Mouse (Mus musculus) embryonic fibroblast, embryonic 13.5 days (primary cell): ENCODE data around the gene Zfp282. TPM values are rescaled to one million over a fixed set of nuclear protein-coding genes. Genes with fewer than 3 reads are reported as not detected.
"Not testable (repeated sequence)": the region's sequence is repeated elsewhere in the genome, so short reads cannot be mapped to it uniquely, and the experiment has no call there.

Experiments used
- H3K27ac ChIP-seq: 2 replicates; pipeline ENCODE4 v1.5.1; 2012; ENCODE audit warnings: low read length, control low read depth, inconsistent platforms; ENCODE audit not compliant: insufficient read depth
- H3K4me1 ChIP-seq: 2 replicates; pipeline ENCODE4 v1.6.1; 2011; ENCODE audit warnings: low read length; ENCODE audit not compliant: control insufficient read depth, insufficient read depth
- H3K4me3 ChIP-seq: 2 replicates; pipeline ENCODE4 v1.5.1; 2011; ENCODE audit warnings: mild to moderate bottlenecking, control low read depth, low read length; ENCODE audit not compliant: insufficient read depth
- CTCF ChIP-seq: IDR thresholded peaks from 2 replicates; pipeline ENCODE4 v1.5.1; 2011; ENCODE audit warnings: mild to moderate bottlenecking, control low read depth, low read length, moderate library complexity, borderline replicate concordance; ENCODE audit not compliant: insufficient read depth
- POLR2A ChIP-seq: IDR thresholded peaks from 2 replicates; pipeline ENCODE4 v1.6.1; 2011; ENCODE audit warnings: low read depth, mild to moderate bottlenecking, control low read depth, low read length, moderate library complexity
- polyA plus RNA-seq: library from polyadenylated mRNA; stranded (reverse); fragments of >200 nt; gene quantifications from 2 replicates; pipeline ENCODE4 v1.2.4, GENCODE M21; 2011; ENCODE audit warnings: low read depth; ENCODE audit not compliant: missing spikeins, insufficient read length

Zfp282 gene
- polyA plus RNA-seq, 1 experiment = 9.6 TPM

DNA sequence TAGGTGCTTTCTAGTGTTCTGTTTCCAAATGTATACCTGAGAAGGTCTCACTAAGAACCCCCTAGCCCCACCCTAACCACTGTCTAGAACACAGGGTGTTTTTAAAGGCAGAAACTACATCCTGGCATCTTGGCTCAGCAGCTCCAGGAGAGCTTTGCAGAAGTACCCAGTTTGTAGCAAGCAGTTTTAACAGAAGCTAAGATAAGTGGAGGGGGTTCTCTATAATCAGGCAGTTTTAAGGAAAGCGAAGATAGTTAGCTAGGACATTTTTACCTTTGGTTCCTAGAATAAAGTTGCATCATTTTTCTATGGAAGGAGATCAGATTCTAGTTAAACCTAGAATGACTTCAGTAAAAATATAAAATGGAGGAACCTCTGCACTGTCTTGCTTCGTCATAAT, 35.2 kb upstream of the Zfp282 start:
- Histone ChIP-seq H3K27ac (no peak overlapping the region), H3K4me1 (no peaks in the 10 kb centered on the region; the same call in 1 of the 2 replicates), H3K4me3 (no peak overlapping the region)
- TF ChIP-seq POLR2A (no peak), CTCF (no peak)

DNA sequence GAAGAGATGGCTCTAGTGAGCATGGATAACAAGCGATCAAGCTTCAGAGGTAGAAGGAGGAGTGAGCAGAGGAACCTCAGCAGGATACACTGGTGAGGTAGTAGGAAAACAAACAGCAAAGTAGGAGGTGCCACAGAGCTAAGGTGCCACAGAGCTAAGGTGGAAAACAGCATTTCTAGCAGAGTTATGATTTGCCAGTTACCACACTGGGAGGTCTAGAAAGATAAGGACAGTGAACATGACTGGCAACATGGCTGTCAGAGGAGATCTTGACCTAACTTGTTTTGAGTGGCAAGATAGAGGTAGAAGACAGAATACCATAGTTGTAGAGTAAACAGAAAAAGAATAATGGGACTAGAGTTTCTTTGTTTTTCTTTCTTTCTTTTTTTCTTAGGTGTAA, 34.7 kb upstream of the Zfp282 start:
- no peak overlapping the region for H3K4me3 ChIP-seq
- H3K4me1 ChIP-seq = no peaks in the 10 kb centered on the region; the same call in 1 of the 2 replicates
- TF ChIP-seq POLR2A (no peak), CTCF (no peak)
- no peak overlapping the region for H3K27ac ChIP-seq

DNA sequence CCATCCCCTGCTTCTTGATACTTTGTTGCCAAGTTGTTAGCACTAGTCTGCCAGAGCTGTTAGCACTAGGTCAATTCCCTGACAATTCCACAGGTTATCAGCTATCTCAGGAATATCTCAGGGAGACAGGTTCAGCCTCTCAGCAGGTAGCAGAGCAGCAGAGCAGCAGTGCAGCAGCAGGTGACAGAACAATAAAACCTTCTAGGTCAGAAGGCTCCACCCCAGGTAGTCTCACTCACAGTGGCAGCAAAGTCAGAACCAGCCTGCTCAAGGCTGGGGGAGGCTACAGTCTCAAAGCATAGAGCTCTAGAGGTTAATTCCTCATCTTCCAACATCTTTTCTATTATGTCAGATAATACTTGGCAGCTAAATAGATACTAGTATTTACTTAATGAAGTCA, 31.2 kb upstream of the Zfp282 start:
- Histone ChIP-seq H3K4me1 (no peaks in the 10 kb centered on the region), H3K27ac (no peak overlapping the region), H3K4me3 (no peak overlapping the region)
- TF ChIP-seq CTCF = no peak
- no peak for TF ChIP-seq POLR2A

DNA sequence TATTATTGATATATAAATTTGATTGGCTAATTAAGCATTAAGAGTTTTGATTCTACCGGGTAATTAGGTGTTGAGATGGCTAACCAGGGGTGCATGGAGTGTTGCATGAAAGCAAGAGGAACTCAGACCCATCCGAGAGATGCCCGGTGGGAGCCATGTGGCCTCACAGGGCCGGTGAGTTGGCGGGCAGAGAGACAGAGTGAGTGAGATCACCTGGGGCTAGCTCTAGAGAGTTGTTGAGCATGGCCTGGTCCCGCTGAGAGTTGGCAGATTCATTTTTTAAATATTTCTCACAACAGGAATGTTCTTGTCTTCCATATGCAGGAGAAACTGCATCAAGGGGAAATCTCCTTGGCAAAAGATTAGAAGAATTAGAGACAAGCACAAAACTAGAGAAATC, 19.8 kb upstream of the Zfp282 start:
- H3K4me1 ChIP-seq = no peaks in the 10 kb centered on the region

DNA sequence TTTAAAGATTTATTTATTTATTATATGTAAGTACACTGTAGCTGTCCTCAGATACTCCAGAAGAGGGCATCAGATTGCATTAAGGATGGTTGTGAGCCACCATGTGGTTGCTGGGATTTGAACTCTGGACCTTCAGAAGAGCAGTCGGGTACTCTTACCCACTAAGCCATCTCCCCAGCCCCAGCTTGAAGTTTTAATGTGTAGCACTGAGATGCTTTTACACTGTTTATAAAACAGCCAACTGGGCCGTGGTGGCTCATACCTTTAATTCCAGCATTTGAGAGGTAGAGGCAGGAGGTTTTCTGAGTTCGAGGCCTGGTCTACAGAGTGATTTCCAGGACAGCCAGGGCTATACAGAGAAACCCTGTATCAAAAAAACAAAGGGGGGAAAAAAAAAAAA, 19.3 kb upstream of the Zfp282 start:
- not testable (repeated sequence) for H3K4me3 ChIP-seq, H3K27ac ChIP-seq, H3K4me1 ChIP-seq

More for the DNA sequence above, 19.8 kb upstream of the Zfp282 start:
- no peak overlapping the region for H3K4me3 ChIP-seq
- no peak overlapping the region for H3K27ac ChIP-seq
- no peak for TF ChIP-seq POLR2A
- no peak for TF ChIP-seq CTCF

DNA sequence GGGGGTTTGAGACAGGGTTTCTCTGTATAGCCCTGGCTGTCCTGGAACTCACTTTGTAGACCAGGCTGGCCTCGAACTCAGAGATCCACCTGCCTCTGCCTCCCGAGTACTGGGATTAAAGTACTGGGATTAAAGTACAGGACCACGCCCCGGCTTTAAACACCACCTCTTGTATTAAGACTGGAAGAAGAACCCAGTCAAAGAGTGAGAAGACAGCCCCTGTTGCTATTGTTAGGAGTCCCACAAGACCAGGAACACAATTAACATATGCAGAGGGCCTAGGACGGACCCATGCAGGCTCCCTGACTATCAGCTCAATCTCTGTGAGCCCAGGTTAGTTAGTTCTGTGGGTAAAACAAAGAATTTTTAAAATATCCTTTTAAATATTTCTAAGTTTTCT, 4.7 kb upstream of the Zfp282 start:
- Histone ChIP-seq H3K4me1 (no peaks in the 10 kb centered on the region), H3K4me3 (no peak overlapping the region), H3K27ac (no peak overlapping the region)
- TF ChIP-seq CTCF = no peak
- TF ChIP-seq POLR2A = no peak

DNA sequence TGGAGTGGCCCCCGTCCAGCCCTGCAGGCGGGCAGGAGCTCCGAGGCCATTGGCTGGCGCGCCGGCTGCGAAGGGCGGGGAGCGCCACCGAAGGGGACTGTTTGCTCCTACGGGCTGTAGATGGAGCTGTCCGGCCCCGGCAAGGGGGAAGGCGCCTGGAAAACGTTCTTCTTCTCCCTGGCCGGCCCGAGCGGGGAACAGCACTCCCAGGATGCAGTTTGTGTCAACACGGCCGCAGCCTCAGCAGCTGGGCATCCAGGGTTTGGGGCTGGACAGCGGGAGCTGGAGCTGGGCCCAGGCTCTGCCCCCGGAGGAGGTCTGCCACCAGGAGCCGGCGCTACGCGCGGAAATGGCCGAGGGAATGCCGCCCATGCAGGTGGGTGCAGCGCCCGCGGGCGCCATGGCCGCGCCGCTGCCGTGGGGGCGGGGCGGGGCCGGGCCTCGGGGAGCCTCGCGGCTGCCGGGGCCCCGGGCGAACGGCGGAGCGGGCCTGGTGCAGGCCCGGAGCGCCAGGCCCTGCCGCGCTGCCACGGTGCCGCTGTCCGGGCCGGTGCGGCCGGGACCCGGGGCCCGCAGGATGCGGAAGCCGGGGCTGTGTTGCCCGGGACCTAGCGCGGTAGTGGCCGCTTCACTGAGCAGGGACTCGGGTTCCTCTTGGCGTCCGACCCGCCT, 593 bp downstream of the Zfp282 start:
- TF ChIP-seq POLR2A (peak; percentile 85), CTCF (0 out of 2 replicates have a peak, but pooled peaks have one; percentile 27)
- Histone ChIP-seq H3K27ac (peak overlapping the region; percentile 96), H3K4me3 (peak overlapping the region; percentile 63), H3K4me1 (0 out of 2 replicates have a peak, but pooled peaks cover 6% of the 10 kb centered on the region)

DNA sequence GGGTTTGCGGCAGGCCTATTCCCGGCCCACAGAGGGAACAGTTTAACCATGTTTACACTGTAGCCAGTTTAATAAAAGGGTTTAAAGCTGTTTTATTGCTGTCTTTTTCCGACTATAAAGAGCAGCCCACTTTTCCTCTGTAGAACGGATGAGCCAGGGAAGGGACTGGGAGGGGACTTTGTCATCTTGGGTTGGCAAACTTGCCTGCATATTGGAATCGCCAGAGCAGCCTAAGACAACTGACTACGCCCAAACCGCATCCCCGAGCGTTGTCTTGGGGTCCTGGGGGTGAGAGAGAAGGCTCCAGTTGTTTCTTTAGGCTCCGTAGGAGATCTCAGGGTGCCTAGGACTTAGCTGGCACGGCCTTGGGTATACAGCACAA, 1.1 kb downstream of the Zfp282 start:
- H3K27ac ChIP-seq = peak overlapping the region; percentile 96
- H3K4me3 ChIP-seq = peak overlapping the region; percentile 56
- 0 out of 2 replicates have a peak, but pooled peaks cover 6% of the 10 kb centered on the region for H3K4me1 ChIP-seq
- TF ChIP-seq CTCF (no peak), POLR2A (no peak)

DNA sequence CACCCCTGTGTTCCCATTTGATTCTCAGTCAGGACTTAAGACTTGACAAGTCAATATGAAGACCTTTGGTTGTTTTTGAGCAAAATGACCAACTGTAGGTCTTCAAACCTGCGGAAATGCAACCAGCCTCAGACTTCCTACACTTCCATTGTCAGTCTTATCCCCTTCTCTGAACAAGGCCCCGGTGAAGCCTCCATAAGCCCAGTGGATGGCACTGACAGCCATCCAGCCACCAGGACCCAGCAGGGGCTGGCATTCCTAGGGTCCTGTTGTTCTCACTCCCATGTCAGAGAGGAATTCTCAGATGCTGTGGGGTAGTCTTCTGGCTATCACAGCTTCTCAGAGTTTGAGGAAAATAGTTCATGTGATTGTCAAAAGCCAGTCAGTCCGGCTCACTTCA, 1.6 kb downstream of the Zfp282 start:
- Histone ChIP-seq H3K27ac (peak overlapping the region; percentile 96; the same call in 1 of the 2 replicates), H3K4me1 (0 out of 2 replicates have a peak, but pooled peaks cover 6% of the 10 kb centered on the region), H3K4me3 (peak overlapping the region; percentile 56)
- no peak for TF ChIP-seq POLR2A
- no peak for TF ChIP-seq CTCF

DNA sequence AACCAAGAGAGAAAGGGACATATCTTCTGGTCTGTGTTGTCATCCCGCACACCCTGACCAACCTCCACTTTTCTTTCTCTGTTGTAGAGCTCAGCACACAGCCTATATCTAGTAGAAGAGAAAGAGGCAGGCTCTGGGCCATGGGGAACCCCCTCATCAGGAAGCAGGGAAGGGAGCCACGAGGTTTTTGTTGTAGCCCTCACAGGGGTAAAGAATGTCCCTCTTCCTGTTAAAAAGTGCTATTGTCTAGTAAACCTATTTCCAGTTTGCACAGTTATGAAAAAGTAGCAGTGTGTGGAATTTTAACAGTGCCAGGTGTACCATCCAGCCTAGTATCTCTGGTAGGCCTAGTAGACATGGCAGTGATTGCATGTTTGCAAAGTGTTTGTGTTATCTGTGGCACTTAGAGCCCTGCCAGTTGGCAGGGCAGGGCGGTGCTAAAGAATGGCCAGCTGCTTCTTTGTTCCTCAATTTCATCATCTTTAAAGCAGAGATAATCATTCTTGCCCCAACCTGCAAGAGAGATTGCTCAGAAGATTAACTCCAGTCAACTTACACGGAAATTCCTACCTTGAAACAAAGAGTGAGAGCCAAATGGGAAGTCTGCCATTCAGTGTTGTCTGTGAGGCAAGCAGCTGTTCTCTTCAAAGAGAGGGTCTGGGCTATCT, 2.2 kb downstream of the Zfp282 start:
- Histone ChIP-seq H3K27ac (no peak overlapping the region), H3K4me1 (0 out of 2 replicates have a peak, but pooled peaks cover 6% of the 10 kb centered on the region), H3K4me3 (peak overlapping the region; percentile 56)
- TF ChIP-seq CTCF (no peak), POLR2A (no peak)
